Mouse (Mus musculus) cortical plate, adult 2 months (tissue): ENCODE measurements around the gene Tcea3.

Source experiments
- CTCF ChIP-seq: fragments of 200-500 bp; IDR thresholded peaks from 2 replicates; pipeline ENCODE4 v1.5.1; 2011; ENCODE audit warnings: mild to moderate bottlenecking, control low read depth, low read length; ENCODE audit not compliant: insufficient read depth; ENCODE audit errors: extremely low read depth
- POLR2A ChIP-seq: fragments of 200-500 bp; IDR thresholded peaks from 2 replicates; pipeline ENCODE4 v1.6.1; 2011; ENCODE audit warnings: mild to moderate bottlenecking, low read length, control low read depth; ENCODE audit not compliant: insufficient read depth; ENCODE audit errors: extremely low read depth

DNA sequence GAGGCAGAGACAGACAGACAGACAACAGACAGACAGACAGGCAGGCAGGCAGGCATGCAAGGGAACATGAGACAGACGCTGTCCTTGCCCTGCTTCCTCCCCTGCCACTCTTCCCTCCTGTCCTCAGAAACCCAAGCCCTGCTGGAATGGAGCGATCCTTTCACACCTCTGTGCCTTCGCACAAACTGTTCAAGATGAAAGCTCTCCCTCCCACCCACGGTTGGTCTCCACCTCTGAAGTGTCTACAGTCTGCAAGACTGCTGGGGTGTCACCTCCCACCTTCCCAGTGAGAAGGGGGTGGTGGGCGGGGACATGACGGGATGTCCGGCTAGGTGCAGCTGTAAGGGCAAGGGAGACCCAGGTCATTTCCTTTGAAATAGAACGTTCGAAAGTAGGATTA, 34.1 kb downstream of the Tcea3 start:
- TF ChIP-seq CTCF (no peak), POLR2A (no peak)
